Mouse (Mus musculus): ENCODE data around the gene Stat3. TPM values are rescaled to one million over a fixed set of nuclear protein-coding genes. Genes with fewer than 3 reads are reported as not detected.

Stat3 gene
- polyA plus RNA-seq, 1 experiment = 57.2 TPM

DNA sequence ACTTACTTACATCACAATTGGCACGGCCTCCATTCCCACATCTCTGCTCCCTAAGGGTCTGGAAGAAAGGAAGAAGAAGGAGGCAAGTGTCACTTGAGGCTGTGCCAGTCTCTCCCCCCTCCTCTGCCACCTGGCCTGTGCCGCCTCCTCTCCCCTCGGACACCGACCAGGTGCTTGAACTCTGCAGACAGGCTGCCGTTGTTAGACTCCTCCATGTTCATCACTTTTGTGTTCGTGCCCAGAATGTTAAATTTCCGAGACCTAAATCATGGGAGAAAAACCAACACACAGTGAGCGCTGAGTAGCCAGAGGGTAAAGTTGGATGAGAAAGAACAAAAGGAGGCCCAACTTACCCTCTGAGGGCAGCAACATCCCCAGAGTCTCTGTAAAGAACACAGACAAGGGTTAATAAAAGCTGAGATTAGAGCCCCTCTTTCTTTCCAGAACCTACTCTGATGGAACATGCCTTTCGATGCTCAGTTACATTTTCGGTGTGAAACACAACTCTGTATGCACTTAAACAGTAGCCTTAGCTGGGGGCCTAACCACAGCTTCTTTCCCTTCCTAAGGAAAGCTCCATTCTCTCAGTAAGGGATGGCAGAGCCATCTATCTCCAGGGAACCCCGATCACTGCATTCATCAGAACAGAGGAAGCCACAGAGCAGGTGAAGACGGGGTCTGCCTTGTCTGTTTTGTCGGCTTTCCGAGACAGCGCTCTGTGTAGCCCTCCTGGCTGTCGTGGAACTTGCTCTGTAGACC lies 40.7 kb downstream of the Stat3 start:
- Histone ChIP-seq H3K4me3 (ENCODE audit: insufficient read depth, low read depth, low read length) (no peak overlapping the region), H3K4me1 (ENCODE audit: control insufficient read depth, insufficient read depth, low read length) (no peaks in the 10 kb centered on the region; the same call in 1 of the 2 replicates), H3K27ac (ENCODE audit: insufficient read depth, low read depth, low read length) (no peak overlapping the region), H3K36me3 (ENCODE audit: control insufficient read depth, insufficient read depth, low read length) (peaks cover 2% of the 10 kb centered on the region; the same call in 1 of the 2 replicates), H3K27me3 (replicated peaks; ENCODE audit: control insufficient read depth, insufficient read depth, low read length) (no peaks in the 10 kb centered on the region)
- DNase-seq = no peak
- no peak for TF ChIP-seq CTCF (conservative IDR thresholded peaks at IDR 0.05; ENCODE audit: insufficient read depth, insufficient read length, low read depth, low read length)
- no peak for TF ChIP-seq POLR2A (IDR thresholded peaks at IDR 0.05; ENCODE audit: low read depth, low read length)
- 81% methylated on average over 16 of the region's 16 CpGs for WGBS

DNA sequence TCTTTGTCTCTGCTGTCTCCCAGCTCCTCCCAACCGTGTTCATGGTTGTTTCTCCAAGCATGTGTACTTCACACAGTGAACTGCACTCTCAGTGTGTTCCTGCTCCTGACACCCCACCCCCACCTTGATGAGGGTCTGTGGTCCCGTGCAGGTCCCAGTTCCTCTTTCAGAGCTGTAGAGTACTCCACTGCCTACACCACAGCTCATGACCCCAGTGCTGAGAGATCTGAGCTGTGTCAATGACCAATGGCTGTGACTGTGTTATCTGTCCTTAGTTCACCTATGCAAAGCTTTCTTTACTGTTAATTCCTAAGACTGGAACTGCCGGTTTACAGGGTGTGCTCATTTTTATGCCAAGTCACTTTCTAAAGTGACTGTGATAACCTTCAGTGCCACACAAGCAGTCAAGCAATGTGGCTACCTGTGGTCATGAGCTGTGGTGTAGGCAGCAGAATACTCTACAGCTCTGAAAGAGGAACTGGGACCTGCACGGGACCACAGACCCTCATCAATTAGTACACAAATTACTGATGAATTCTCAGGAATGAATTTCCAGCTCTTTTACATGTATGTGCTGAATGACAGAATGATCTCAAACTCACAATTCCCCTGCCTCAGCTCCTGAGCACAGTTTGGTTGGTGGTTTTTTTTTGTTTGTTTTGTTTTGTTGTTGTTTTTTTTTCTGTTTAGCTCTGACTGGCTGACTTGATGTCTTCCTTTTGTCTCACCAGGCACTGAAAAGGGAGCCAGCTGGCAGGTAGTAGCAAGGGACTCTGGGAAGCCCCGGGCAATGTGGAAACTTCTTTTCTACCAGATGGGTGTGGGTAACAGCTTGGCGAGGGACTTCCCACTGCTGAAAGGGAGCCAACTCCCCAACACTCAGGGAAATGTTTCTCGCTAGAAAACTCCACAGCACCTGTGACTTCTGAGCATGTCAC lies 41.8 kb downstream of the Stat3 start:
- peak; percentile 42 for DNase-seq
- TF ChIP-seq CTCF (conservative IDR thresholded peaks at IDR 0.05; ENCODE audit: insufficient read depth, insufficient read length, low read depth, low read length) (no peak), POLR2A (IDR thresholded peaks at IDR 0.05; ENCODE audit: low read depth, low read length) (no peak)
- no peaks in the 10 kb centered on the region for H3K27me3 ChIP-seq (replicated peaks; ENCODE audit: control insufficient read depth, insufficient read depth, low read length)
- no peak overlapping the region for H3K27ac ChIP-seq (ENCODE audit: insufficient read depth, low read depth, low read length)
- no peak overlapping the region for H3K4me3 ChIP-seq (ENCODE audit: insufficient read depth, low read depth, low read length)
- no peaks in the 10 kb centered on the region; the same call in 1 of the 2 replicates for H3K4me1 ChIP-seq (ENCODE audit: control insufficient read depth, insufficient read depth, low read length)
- WGBS = 64% methylated on average over 7 of the region's 7 CpGs
- peaks cover 2% of the 10 kb centered on the region; the same call in 1 of the 2 replicates for H3K36me3 ChIP-seq (ENCODE audit: control insufficient read depth, insufficient read depth, low read length)

DNA sequence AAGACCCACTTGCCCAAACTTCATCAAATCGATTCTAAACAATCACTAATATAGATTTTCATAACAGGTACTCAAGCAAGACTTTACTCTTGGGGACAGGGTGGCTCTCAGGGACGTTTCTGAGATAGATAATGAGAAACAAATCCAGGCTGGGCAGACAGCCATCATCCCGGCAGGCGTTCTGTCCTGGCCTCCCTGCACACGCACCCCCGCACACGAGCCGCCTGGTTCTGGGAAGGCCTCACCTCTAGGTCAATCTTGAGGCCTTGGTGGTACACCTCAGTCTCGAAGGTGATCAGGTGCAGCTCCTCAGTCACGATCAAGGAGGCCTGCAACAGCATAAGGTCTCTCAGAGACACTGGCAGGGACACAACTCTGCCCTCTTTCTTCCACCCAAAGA lies 43.3 kb downstream of the Stat3 start:
- Histone ChIP-seq H3K27ac (ENCODE audit: insufficient read depth, low read depth, low read length) (no peak overlapping the region), H3K27me3 (replicated peaks; ENCODE audit: control insufficient read depth, insufficient read depth, low read length) (no peaks in the 10 kb centered on the region), H3K4me3 (ENCODE audit: insufficient read depth, low read depth, low read length) (no peak overlapping the region), H3K4me1 (ENCODE audit: control insufficient read depth, insufficient read depth, low read length) (no peaks in the 10 kb centered on the region; the same call in 1 of the 2 replicates), H3K36me3 (ENCODE audit: control insufficient read depth, insufficient read depth, low read length) (no peaks in the 10 kb centered on the region; the same call in 1 of the 2 replicates)
- DNase-seq = no peak
- TF ChIP-seq POLR2A (IDR thresholded peaks at IDR 0.05; ENCODE audit: low read depth, low read length) (no peak), CTCF (conservative IDR thresholded peaks at IDR 0.05; ENCODE audit: insufficient read depth, insufficient read length, low read depth, low read length) (no peak)
- WGBS = 81% methylated on average over 10 of the region's 10 CpGs

DNA sequence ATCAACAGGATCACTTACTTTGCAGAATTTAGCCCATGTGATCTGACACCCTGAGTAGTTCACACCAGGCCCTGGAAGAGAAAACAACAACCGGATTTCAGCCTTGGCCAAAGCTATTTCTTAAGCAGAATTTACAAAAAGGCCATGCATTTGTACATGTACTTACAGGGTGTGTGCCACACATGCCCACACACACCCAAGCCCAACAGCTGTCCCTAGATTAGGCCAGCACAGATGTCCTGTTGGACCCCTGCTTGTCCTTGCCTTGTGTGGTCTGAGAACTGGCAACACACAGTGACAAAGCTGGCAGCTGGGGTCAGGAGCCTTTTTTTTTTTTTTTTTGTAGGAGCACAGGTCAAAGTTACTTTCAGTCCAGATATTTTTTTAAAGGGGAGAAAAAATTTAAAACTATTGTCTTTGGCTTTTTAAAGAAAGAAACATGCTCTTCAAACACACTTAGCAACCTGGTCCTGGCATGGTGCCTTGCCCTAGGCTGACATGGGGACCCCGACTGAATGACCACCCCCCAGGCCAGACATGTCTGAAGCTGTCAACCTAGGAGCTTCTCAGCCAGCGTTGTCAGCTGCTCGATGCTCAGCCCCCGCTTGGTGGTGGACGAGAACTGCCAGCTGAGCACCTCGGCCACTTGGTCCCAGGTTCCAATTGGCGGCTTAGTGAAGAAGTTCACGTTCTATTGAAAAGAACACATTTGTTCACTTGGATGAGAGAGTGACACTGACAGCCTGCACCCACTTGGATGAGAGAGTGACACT lies 45.0 kb downstream of the Stat3 start:
- WGBS = 77% methylated on average over 9 of the region's 9 CpGs
- Histone ChIP-seq H3K4me3 (ENCODE audit: insufficient read depth, low read depth, low read length) (no peak overlapping the region), H3K4me1 (ENCODE audit: control insufficient read depth, insufficient read depth, low read length) (no peaks in the 10 kb centered on the region; the same call in 1 of the 2 replicates), H3K27ac (ENCODE audit: insufficient read depth, low read depth, low read length) (no peak overlapping the region), H3K36me3 (ENCODE audit: control insufficient read depth, insufficient read depth, low read length) (no peaks in the 10 kb centered on the region; the same call in 1 of the 2 replicates), H3K27me3 (replicated peaks; ENCODE audit: control insufficient read depth, insufficient read depth, low read length) (no peaks in the 10 kb centered on the region)
- DNase-seq = no peak
- TF ChIP-seq POLR2A (IDR thresholded peaks at IDR 0.05; ENCODE audit: low read depth, low read length) (no peak), CTCF (conservative IDR thresholded peaks at IDR 0.05; ENCODE audit: insufficient read depth, insufficient read length, low read depth, low read length) (no peak)

DNA sequence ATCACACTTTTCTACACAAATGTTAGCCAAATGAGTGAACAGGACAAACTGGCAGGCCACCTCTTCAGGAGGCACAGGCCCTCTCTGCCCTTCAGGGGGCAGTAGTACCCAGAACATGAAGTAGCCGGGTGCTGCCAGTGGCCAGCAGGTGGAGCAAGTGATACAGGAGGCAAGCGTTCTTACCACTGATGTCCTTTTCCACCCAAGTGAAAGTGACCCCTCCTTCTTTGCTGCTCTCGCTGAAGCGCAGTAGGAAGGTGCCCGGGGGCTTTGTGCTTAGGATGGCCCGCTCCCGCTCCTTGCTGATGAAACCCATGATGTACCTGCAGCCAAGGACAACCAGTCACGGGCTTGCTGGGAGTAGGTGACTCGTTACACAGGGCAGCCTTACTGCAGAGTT lies 45.9 kb downstream of the Stat3 start:
- TF ChIP-seq CTCF (conservative IDR thresholded peaks at IDR 0.05; ENCODE audit: insufficient read depth, insufficient read length, low read depth, low read length) (peak; percentile 100), POLR2A (IDR thresholded peaks at IDR 0.05; ENCODE audit: low read depth, low read length) (no peak)
- H3K27ac ChIP-seq (ENCODE audit: insufficient read depth, low read depth, low read length) = no peak overlapping the region
- peak; percentile 92 for DNase-seq
- WGBS = 8% methylated on average over 9 of the region's 9 CpGs
- H3K36me3 ChIP-seq (ENCODE audit: control insufficient read depth, insufficient read depth, low read length) = no peaks in the 10 kb centered on the region; the same call in 1 of the 2 replicates
- no peaks in the 10 kb centered on the region; the same call in 1 of the 2 replicates for H3K4me1 ChIP-seq (ENCODE audit: control insufficient read depth, insufficient read depth, low read length)
- H3K27me3 ChIP-seq (replicated peaks; ENCODE audit: control insufficient read depth, insufficient read depth, low read length) = no peaks in the 10 kb centered on the region
- H3K4me3 ChIP-seq (ENCODE audit: insufficient read depth, low read depth, low read length) = no peak overlapping the region

DNA sequence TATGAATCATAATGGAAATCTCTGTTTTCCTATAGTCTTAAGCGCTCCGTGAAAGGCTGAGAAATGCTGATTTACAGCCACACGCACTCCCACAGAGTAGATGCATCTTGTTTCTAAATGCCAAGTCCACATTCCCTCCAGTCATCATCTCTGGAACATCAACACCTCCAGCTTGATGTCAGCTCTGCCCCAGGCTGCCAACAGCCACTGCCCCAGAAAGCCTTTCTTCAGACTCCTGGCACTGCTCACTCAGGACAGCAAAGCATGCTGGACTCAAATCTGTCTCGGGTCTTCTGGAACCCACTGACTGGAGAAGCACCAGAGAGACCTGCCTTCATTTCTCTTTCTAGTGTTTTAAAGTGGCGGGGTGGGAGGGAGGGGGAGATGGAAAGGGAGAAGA lies 46.9 kb downstream of the Stat3 start:
- TF ChIP-seq POLR2A (IDR thresholded peaks at IDR 0.05; ENCODE audit: low read depth, low read length) (no peak), CTCF (conservative IDR thresholded peaks at IDR 0.05; ENCODE audit: insufficient read depth, insufficient read length, low read depth, low read length) (no peak)
- H3K4me1 ChIP-seq (ENCODE audit: control insufficient read depth, insufficient read depth, low read length) = no peaks in the 10 kb centered on the region; the same call in 1 of the 2 replicates
- H3K36me3 ChIP-seq (ENCODE audit: control insufficient read depth, insufficient read depth, low read length) = no peaks in the 10 kb centered on the region; the same call in 1 of the 2 replicates
- no peak for DNase-seq
- no peak overlapping the region for H3K27ac ChIP-seq (ENCODE audit: insufficient read depth, low read depth, low read length)
- no peak overlapping the region for H3K4me3 ChIP-seq (ENCODE audit: insufficient read depth, low read depth, low read length)
- WGBS = 85% methylated on average over 5 of the region's 5 CpGs
- H3K27me3 ChIP-seq (replicated peaks; ENCODE audit: control insufficient read depth, insufficient read depth, low read length) = no peaks in the 10 kb centered on the region

Data from kidney, adult 2 months (tissue).